Mouse (Mus musculus): ENCODE measurements around the gene Aprt. TPM values are rescaled to one million over a fixed set of nuclear protein-coding genes. Genes with fewer than 3 reads are reported as not detected.

Gene Aprt
- 10 to 100 TPM; 73.7 to 81.1 TPM for total RNA-seq (2021)
- long read RNA-seq, experiment 1, transcript Aprt-201 (5 exons, 849 nt), result major isoform, 24 of 46 reads
- long read RNA-seq, experiment 1, partial matches to known transcripts, result 14 of 46 reads
- long read RNA-seq, experiment 1, other reads (novel, unspliced or antisense), result 8 of 46 reads
- long read RNA-seq, experiment 2, transcript Aprt-201 (5 exons, 849 nt), result major isoform, 22 of 37 reads
- long read RNA-seq, experiment 2, partial matches to known transcripts, result 12 of 37 reads
- long read RNA-seq, experiment 2, other reads (novel, unspliced or antisense), result 3 of 37 reads

DNA sequence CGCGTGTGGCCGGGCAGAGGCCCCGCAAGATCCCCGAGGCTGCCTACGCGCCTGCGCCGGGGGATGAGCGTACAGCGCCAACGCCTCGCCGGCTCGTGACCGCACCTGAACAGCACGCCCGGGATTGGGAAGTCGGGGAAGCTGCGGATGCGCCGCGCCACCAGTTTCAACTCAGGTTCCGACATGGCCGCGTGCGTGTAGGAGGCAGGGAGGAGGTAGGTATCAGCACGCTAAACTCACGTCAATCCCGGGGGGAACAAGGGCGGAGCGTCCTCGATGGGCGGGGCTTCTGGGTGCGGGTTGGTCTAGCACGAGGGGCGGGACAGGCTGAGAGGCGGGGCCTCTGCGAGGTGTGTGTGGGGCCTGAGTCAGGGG, at the start of gene Aprt:
Aprt (minus strand) TSS at position 262 of the 375 bp plus-strand sequence.
- DNase-seq (ENCODE audit: low spot score in 2 of 2), result peak; percentile 91 to 94
- intact Hi-C loops (cut with DNase I), result no loop called here

DNA sequence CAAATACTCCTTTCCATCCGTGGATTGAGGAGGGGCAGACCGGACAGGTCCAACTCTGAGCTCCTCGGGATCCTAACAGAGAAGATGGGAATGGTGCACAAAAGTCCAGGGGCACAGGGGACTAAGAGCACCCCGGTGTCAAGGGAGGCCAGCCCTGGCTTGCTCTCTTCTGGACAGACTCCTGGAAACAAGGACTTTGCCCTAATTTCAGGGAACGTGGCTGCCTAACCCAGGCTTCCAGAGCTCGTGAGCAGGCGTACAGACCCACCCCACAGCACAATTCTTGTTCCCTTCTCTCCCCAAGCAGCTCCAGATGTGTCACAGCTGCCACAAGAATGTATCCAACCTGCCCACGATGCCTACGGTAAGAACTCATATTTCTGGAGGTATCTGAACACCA, 49.1 kb upstream of the Aprt start:
- no peak for DNase-seq (ENCODE audit: low spot score in 2 of 2)
- intact Hi-C loops (cut with DNase I), result no loop called here

DNA sequence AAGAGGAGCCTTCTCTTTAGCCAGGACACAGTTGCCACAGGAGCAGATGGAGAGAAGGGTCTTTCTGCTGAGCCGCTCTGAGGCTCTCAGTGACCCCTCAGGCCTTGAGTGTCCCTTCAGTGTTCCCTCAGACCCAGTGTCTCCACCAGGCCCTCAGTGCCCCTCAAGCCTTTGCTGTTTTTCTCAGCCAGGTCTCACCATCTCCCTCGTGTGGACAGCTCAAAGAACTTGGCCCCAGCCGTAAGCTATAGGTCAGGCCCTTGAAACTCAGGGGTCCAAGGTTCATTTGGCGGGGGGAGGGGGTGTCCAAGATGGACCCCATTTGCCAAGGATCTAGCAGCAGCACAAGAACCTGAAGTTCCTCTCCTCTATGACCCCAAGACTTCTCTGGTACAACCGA, 47.9 kb upstream of the Aprt start:
- intact Hi-C loops (cut with DNase I), result no loop called here
- no peak for DNase-seq (ENCODE audit: low spot score in 2 of 2)

DNA sequence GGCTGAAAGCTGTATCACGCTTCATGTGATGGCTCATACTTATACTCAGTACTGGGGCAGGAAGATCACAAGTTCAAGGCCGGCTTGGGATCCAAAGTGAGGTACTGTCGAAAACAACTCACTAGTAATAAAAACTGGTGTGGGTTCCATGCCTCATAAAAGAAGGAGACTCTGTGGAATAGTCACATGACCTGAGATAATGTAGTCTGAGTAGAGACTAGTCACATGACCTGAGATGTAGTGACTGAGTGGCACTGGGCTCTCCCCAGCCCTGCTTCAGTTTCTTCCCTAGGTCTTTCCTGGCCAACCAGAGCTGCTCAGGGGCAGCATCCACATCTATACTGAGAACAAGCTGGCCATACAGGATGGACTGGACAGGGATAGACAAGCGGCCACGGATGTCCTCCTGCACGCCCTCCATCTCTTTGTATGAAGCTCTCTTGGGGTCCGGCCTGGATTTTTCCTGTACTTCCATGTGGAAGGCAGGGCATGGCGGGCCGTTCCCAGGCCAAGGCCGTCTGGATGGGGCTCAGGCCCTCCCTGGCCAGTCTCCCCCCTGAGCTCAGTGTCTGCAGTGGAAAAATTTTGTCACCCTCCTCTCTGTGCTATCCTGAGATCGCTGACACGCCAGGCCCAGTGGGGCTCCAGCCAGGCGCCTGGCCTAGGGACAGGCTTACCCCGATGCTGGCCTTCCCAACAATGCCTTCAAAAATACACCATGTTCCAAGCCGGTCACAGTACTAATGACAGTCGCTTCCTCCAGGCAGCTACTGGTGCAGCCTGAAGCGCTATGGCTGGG, 47.3 kb upstream of the Aprt start:
- intact Hi-C loops (cut with DNase I), result no loop called here

DNA sequence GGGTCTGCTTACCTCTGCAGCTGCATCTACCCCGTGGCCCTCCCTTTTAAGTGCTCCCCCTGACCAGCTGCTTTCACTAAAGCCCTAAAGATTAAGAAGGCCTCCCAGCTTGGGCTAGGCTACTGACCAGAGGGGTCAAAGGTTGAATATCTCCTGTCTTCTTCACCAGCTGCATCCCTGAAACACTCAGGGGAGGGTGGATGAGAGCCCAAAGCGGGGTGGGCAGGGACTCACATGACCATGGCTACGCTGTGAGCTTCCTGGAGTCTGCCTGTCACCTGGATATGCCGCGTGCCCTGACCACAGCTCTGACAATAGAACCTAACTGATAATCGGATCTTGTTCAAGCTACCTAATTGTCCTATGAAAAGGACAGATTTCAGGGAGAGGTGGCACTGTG, 46.0 kb upstream of the Aprt start, which contains the start of gene Pabpn1l:
Pabpn1l (minus strand) TSS at position 13 of the 400 bp plus-strand sequence.
- no peak for DNase-seq (ENCODE audit: low spot score in 2 of 2)
- intact Hi-C loops (cut with DNase I), result no loop called here

More for the DNA sequence above, 47.3 kb upstream of the Aprt start:
- DNase-seq (ENCODE audit: low spot score in 2 of 2), result no peak

DNA sequence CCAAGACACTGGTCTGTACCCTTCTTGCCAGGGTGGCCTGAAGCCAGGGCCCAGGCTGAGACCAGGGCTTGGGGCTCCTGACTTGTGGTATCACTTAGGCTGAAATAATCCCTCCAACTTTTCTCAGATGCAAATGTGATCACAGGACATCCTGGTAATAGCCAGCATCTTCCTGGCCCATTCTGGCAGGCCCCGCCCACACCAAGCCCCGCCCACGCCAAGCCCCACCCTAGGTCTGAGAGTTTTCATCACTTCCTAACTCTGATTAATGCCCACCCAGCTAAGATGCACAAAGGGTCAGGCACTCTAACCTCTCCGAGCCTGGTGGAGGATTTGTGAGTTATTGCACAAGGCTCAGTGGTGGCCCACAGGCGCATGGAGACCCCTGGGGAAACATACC, 43.7 kb upstream of the Aprt start:
- no peak for DNase-seq (ENCODE audit: low spot score in 2 of 2)
- intact Hi-C loops (cut with DNase I), result no loop called here

DNA sequence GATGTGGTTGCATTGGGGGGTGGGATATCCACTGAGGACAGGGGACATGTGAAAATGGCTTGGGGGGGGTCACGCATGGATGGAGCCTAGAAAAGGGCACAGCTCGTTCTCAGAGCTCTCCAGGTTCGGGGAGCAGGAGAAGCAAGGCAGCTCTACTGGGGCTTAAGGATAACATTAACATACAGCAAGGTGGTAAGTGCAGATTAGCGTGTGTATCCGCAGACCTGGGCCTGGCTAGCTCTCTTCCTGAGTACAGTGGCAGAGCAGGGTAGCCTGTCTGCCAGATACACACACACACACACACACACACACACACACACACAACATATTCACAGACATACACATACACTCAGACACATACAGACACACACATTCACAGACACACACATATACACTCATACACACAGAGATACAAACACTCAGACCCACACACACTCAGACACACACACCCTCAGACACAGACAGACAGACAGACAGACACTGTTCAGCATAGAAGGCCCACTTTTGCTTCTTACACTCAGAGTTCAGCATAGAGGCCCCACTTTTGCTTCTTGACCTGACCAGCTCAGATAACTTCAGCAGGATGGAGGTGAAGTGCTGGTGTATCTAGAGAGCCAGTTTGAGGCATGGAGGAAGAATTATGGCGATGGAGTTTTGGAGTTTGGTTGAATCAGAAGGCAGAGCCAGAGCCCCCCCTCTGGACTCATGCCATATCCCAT, 42.1 kb upstream of the Aprt start:
- intact Hi-C loops (cut with DNase I), result loop anchor here (2.0 kb wide), 1 partner anchor 212 kb away; no protein-coding TSS in a partner anchor

DNA sequence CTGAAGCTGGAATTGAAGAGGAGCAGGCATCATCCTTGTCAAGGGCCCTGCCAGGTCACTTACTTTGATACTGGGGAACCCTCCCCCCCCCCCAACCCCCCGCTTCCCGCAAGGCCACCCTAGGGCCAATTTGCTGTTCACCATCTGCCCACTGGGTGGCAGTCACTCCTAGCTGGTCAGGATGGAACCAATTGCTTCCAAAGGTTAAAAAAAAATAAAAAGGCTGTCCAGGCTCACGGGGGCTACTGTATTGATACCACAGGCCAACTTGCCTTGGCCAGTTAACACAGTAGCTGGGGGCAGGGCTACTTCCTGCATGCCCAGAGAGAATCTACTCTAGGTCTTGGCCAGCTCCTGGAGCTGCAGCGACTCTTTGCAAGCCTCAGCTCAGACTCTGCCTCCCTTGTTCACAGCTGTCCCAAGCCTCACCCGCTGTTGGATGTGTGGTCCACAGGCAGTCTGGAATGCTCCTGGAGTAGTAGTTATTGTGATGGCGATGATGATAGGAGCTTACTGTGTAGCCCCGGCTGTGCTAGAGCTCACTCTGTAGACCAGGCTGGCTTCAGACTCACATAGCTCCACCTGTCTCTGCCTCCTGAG, 41.3 kb upstream of the Aprt start:
- peak; percentile 63 to 81 for DNase-seq (ENCODE audit: low spot score in 2 of 2)
- intact Hi-C loops (cut with DNase I), result loop anchor here (2.0 kb wide), 1 partner anchor 213 kb away; no protein-coding TSS in a partner anchor

More for the DNA sequence above, 42.1 kb upstream of the Aprt start:
- no peak for DNase-seq (ENCODE audit: low spot score in 2 of 2)

DNA sequence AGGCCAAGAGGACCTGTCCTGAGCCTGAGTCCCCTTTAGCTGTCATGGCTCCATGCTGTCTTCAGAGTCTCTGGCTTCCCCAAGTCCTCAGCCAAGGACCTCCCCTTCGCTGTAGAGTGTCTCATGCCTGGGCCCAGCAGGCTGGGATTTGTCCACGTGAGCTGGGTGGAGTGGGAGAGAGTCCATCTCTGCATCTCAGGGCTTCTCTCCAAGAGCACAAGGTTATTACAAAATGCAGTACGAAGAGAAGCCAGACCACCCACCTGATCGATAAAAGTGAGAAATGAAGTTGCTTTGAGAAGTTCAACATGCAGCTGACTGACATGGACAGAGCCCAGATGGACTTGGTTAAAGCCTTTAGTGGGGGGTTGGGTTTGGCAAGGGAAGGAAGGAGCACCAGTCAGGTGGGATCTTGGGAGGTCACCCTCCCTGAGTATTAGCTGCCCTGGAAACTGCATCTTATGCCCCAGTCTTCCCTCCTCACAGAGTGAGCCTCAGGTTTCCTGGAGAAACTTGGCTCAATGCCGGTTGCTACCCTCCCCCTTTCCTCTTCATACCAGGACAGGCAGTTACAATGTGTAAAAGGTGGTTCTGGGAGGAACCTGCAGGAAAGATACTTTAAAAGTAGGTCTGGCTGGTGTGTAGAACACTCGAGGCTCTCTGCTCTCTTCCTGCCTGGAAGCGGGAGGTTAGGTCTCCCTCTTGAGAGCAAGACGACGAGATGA, 39.6 kb upstream of the Aprt start:
- intact Hi-C loops (cut with DNase I), result no loop called here
- DNase-seq (ENCODE audit: low spot score in 2 of 2), result no peak

DNA sequence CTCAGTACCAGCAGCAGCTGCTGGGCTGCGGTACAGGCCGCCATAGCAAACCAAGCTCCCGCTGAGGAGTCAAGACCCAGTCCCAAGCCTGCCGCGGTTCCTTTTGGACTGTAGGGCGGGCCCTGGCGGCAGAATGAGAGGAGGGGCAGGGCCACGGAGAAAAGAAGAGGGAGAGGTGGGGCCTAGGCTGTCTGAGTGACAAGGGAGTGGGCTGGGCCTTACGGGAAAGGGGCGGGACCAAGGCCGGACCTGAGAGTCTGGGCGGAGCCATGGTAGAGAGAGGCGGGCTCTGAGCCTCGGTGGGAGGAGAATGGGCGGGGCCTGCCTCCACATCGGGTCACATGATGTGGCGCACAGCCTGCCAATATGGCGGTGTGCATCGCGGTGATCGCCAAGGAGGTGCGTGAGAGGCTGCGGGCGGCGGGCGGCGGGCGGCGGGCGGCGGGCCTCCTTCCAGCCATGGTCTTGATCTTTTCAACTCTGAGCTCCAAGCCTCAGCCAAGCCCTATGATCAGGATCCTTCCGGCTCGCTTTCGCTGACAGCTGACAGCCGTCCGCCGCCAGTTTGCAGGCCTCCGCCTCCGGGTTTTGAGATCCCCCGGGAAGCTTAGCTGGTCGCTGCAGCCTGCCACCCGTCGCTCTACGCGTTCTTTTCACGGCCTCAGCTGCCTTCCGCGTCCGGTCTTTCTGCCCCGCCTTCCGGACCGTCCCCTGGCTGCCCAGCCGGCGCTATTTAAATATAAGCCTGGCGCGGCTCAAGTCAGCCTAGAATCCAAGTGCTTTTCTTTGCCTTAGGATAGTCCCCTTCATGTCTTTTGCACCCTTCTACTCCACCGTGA, 34.8 kb upstream of the Aprt start, which contains the start of the genes Galns and Trappc2l:
Galns (minus strand) TSS at position 169 of the 839 bp plus-strand sequence.
Trappc2l (plus strand) TSS at position 346 of the 839 bp plus-strand sequence.
- peak; percentile 94 to 97 for DNase-seq (ENCODE audit: low spot score in 2 of 2)
- intact Hi-C loops (cut with DNase I), result loop anchor here (5.0 kb wide), 1 partner anchor 109 kb away; no protein-coding TSS in a partner anchor

DNA sequence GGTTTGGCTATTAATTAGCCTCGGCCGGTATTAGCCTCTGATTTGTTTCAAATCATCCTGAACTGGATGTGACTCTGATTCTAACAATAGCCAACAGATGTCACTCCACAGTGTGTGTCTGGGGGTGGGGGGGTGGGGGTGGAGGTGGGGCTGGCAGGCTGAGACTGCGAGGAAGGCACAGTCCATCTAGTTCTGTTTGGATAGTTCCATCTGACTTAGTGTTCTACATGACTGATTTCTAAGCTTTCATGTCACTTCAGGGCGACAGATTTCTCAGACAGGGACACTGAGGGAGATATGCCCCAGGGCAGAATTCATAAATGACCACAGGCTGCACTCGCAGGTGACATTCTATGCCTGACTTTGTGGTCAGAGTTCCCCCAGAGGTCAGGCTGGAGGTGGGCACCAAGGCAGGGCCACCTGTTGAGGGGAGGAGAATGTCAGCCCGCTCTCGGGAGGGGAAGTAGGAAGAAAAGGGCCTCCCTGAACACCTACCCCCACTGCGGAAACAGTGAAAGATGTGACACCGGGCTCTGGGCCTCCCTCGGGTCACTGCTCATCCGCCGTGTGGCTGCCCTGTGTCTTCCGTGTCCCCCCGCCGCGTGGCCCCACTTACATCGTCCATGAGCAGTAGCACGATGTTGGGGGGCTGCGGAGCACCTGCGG, 34.0 kb upstream of the Aprt start:
- intact Hi-C loops (cut with DNase I), result loop anchor here (5.0 kb wide), 1 partner anchor 108 kb away; no protein-coding TSS in a partner anchor

DNA sequence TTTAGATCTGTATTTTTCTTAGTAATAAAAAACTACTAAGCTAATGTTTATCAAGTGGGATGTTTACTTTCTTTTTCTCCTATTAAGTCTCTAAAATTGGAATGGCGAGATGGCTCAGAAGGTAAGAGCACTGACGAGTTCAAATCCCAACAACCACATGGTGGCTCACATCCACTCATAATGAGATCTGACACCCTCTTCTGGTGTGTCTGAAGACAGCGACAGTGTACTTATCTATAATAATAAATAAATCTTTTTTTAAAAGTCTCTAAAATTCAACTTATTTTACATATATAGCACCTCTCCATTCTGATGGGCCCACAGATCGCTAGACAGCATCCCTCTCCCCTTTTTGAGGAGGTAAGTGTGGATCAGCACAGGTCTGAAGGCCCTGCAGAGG, 33.5 kb upstream of the Aprt start:
- DNase-seq (ENCODE audit: low spot score in 2 of 2), result no peak
- intact Hi-C loops (cut with DNase I), result loop anchor here (5.0 kb wide), 1 partner anchor 108 kb away; no protein-coding TSS in a partner anchor

More for the DNA sequence above, 34.0 kb upstream of the Aprt start:
- no peak for DNase-seq (ENCODE audit: low spot score in 2 of 2)

DNA sequence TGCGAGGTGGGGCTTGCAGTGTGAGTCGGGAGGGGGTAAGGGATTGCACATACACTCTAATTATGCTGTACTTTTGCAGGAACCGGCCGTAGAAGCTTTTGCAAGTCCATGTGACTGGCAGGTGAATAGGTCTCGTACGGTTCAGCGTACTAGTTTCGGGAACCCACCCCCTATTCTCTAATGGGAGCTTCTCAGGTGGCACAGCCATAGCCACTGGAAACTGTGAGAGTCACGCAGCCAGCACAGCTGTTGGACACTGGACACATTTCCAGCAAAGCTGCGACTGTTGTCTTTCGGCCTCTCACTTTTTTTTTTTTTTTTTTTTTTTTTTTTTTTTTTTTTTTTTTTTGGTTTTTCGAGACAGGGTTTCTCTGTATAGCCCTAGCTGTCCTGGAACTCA, 30.1 kb upstream of the Aprt start:
- DNase-seq (ENCODE audit: low spot score in 2 of 2), result no peak
- intact Hi-C loops (cut with DNase I), result no loop called here

DNA sequence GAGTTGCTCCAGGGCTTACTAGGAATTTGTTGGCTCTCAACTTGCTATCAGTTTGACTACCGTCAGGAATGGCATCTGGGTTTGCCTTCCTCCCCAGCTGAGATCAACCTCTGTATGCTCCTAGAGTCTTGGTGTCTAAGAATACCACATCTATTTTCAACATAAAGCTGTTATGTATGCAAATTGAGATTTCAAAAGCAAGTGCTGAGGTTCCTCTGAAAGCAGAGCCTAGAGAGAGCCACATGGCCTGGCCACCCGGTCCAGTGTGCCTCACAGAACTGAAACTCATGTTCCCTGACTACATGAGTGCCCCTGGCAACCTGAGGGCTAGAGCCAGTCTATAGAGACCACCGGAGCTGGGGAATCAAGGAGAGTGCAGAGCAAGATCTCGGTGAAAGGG, 28.7 kb upstream of the Aprt start:
- intact Hi-C loops (cut with DNase I), result no loop called here

DNA sequence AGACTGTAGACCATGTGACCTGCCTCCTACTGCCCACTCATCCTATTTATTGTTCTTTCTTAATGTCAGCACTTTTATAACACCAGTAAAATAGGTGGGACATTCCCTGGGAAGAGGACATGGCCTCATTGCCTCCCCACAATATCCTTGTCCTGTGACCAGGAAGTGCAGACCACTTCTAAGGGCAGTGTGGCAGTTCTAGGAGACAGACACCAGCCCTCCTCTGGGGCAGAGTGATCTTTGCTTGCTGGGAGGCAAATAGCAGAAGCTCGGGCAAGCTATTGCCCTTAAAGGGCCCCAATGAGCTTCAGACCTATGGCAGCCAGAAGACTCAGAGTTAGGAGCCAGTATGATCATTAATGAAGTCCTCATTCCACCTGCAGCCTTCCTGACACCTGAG, 27.9 kb upstream of the Aprt start:
- DNase-seq (ENCODE audit: low spot score in 2 of 2), result no peak
- intact Hi-C loops (cut with DNase I), result no loop called here

More for the DNA sequence above, 28.7 kb upstream of the Aprt start:
- peak in 1 of 2 experiments; percentile 44 for DNase-seq (ENCODE audit: low spot score in 2 of 2)

DNA sequence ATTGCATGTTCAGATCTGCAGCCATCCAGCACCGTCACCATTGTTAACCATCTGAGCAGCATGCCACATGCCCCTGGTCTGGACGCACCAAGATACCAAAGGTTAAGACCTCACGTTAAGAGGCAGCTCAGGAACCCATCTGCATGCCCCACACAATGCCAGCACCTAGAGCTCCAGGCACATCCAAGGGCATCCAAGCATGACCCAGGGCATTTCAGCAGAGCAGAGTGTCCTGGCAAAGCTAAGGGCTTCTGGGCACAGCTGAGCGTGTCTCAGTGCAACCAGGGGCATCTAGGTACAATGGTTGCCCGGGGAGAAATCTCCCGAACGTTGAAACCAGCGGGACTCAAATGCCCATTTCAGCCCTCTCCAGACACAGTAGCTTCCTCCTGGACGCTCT, 24.0 kb upstream of the Aprt start:
- no peak for DNase-seq (ENCODE audit: low spot score in 2 of 2)
- intact Hi-C loops (cut with DNase I), result no loop called here

DNA sequence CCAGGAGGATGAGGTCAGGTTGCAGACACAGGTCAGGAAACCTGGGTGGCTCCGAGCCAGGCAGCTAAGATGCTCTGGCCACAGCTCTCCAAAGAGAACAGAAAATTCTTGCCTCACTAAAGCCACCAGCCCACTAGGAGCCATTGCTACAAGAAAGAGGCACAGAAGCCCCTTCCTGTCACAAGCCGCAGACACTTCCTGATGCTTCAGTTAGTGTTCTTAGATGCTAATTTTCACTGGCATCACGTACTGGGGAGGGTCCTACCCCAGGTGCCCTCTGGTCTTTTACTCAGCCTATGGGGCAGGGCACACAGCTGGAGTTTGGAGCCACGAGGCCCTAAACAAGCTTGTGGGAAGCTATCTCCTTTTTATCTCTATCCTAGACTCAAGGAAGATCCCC, 19.3 kb upstream of the Aprt start:
- intact Hi-C loops (cut with DNase I), result no loop called here
- DNase-seq (ENCODE audit: low spot score in 2 of 2), result no peak
